Mouse (Mus musculus): ENCODE data around the gene Tmem230.

DNA sequence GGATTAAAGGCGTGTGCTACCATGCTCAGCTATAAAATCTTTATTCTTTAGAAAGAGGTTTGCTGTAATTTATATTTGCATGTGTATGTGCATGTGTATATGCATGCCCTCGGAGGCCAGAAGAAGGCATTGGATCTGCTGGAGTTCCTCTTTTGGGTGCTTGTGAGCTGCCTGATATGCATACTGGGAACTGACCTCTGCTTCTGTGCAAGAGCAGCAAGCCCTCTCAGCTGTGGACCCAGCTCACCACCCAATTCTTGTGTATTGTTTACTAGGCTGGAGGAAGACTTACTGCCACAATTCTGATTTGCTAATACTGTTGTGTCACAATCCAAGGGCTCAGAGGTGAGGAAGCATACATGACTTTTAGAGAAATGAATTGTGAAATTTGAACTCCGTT, 18.5 kb upstream of the Tmem230 start:
- TF ChIP-seq CTCF (IDR thresholded peaks at IDR 0.05; ENCODE audit: insufficient read depth, low read length) = no peak
- TF ChIP-seq POLR2A (IDR thresholded peaks at IDR 0.05; ENCODE audit: borderline replicate concordance, extremely low read depth, low read depth, low read length) = no peak

All from lung, adult 2 months (tissue).